Comparison of ENCODE assay signal across 12 mouse cellular contexts in genomic region chr2:14535246-14535671, GRCm38 (mm10).
A peak's percentile ranks its signal among the peaks of the same experiment; 100 is the strongest.
DNase-seq lines count a peak whose midpoint lies in the region; ATAC-seq lines count a peak whose summit lies in the region.
"Had no signal": no experiment of that assay in that cellular context is flagged by ENCODE, and none has a peak within 500 bp of the region (broad histone marks: within the 10 kb centered on the region; RNA-seq: fewer than 3 reads in every experiment).

No protein-coding gene starts in this region.

- no peaks in the 10 kb centered on the region for H3K4me1 ChIP-seq in embryonic facial prominence, embryonic 11.5 days (ENCODE audit: control insufficient read depth, insufficient read depth, low read length)
- no peaks in the 10 kb centered on the region for H3K4me1 ChIP-seq in embryonic facial prominence, embryonic 10.5 days
- H3K4me1 ChIP-seq in forebrain, embryonic 16.5 days (replicated peaks; ENCODE audit: control insufficient read depth, insufficient read depth, low read length) = peaks cover 9% of the 10 kb centered on the region
- H3K4me1 ChIP-seq: limb, embryonic 12.5 days had no signal

- ATAC-seq in embryonic facial prominence, embryonic 11.5 days (replicated peaks; ENCODE audit: insufficient number of reproducible peaks, low FRiP score, low TSS enrichment, low read depth) = no peak
- peak; percentile 97 for ATAC-seq in forebrain, embryonic 16.5 days
- ATAC-seq: Patski had no signal

- no peaks in the 10 kb centered on the region for H3K9me3 ChIP-seq in embryonic facial prominence, embryonic 11.5 days (replicated peaks; ENCODE audit: control insufficient read depth, low read length)
- H3K9me3 ChIP-seq in embryonic facial prominence, embryonic 10.5 days = no peaks in the 10 kb centered on the region
- H3K9me3 ChIP-seq in forebrain, embryonic 16.5 days (ENCODE audit: control insufficient read depth, low read length) = no peaks in the 10 kb centered on the region
- H3K9me3 ChIP-seq: limb, embryonic 12.5 days had no signal

- H3K36me3 ChIP-seq in embryonic facial prominence, embryonic 11.5 days (replicated peaks; ENCODE audit: control insufficient read depth, insufficient read depth, low read depth, low read length) = no peaks in the 10 kb centered on the region
- H3K36me3 ChIP-seq in embryonic facial prominence, embryonic 10.5 days (replicated peaks) = no peaks in the 10 kb centered on the region
- no peaks in the 10 kb centered on the region for H3K36me3 ChIP-seq in forebrain, embryonic 16.5 days (ENCODE audit: control insufficient read depth, insufficient read depth)
- H3K36me3 ChIP-seq: limb, embryonic 12.5 days had no signal

- DNase-seq in embryonic facial prominence, embryonic 11.5 days (ENCODE audit: low spot score) = peak; percentile 19
- DNase-seq in embryonic facial prominence, embryonic 10.5 days (ENCODE audit: low spot score) = no peak
- peak; percentile 64 for DNase-seq in brain, adult 2 months (ENCODE audit: low read depth, low spot score)
- peak; percentile 11 for DNase-seq in mesoderm, embryonic 11.5 days (ENCODE audit: low read depth, low spot score)
- no peak for DNase-seq in T-cell, adult 2 months (ENCODE audit: low spot score)
- DNase-seq in spleen, adult 18-20 months = no peak
- DNase-seq in heart, adult 9 months (ENCODE audit: low spot score in 2 of 2) = no peak
- DNase-seq: heart, adult 2 months; kidney, adult 18-20 months had no signal

- H3K27ac ChIP-seq in embryonic facial prominence, embryonic 11.5 days (replicated peaks; ENCODE audit: low read depth, low read length) = no peak overlapping the region
- no peak overlapping the region for H3K27ac ChIP-seq in embryonic facial prominence, embryonic 10.5 days (replicated peaks)
- H3K27ac ChIP-seq in forebrain, embryonic 16.5 days (ENCODE audit: low read length) = peak overlapping the region; percentile 81
- H3K27ac ChIP-seq: heart, adult 2 months; limb, embryonic 12.5 days had no signal

- no peaks in the 10 kb centered on the region for H3K27me3 ChIP-seq in embryonic facial prominence, embryonic 11.5 days (ENCODE audit: control insufficient read depth, insufficient read depth, low read length)
- no peaks in the 10 kb centered on the region for H3K27me3 ChIP-seq in embryonic facial prominence, embryonic 10.5 days (replicated peaks; ENCODE audit: low read depth, poor library complexity, severe bottlenecking)
- H3K27me3 ChIP-seq in forebrain, embryonic 16.5 days (replicated peaks; ENCODE audit: control insufficient read depth, insufficient read depth, low read length) = no peaks in the 10 kb centered on the region
- H3K27me3 ChIP-seq: limb, embryonic 12.5 days had no signal

- H3K4me2 ChIP-seq in embryonic facial prominence, embryonic 11.5 days (ENCODE audit: low read depth, low read length) = no peak overlapping the region
- peak overlapping the region; percentile 17; the same call in 1 of the 2 replicates for H3K4me2 ChIP-seq in forebrain, embryonic 16.5 days (ENCODE audit: low read length)
- H3K4me2 ChIP-seq: limb, embryonic 12.5 days had no signal

- 66% methylated on average over 3 of the region's 3 CpGs for WGBS in embryonic facial prominence, embryonic 11.5 days
- WGBS in embryonic facial prominence, embryonic 10.5 days = 75% methylated on average over 3 of the region's 3 CpGs
- 9% methylated on average over 3 of the region's 3 CpGs for WGBS in forebrain, embryonic 16.5 days

- no peak overlapping the region for H3K4me3 ChIP-seq in embryonic facial prominence, embryonic 11.5 days (ENCODE audit: low read depth, low read length)
- H3K4me3 ChIP-seq in embryonic facial prominence, embryonic 10.5 days = no peak overlapping the region
- no peak overlapping the region for H3K4me3 ChIP-seq in forebrain, embryonic 16.5 days (replicated peaks; ENCODE audit: low read length)
- H3K4me3 ChIP-seq: heart, adult 2 months; limb, embryonic 12.5 days had no signal

- H3K9ac ChIP-seq in embryonic facial prominence, embryonic 11.5 days (replicated peaks; ENCODE audit: low read length) = no peak overlapping the region
- no peak overlapping the region for H3K9ac ChIP-seq in forebrain, embryonic 16.5 days (replicated peaks; ENCODE audit: low read depth, low read length)
- H3K9ac ChIP-seq: limb, embryonic 12.5 days had no signal

Comparison
In these comparisons a context has a peak if more than half of its experiments do, and no peak if none do; other contexts are left out.
1. DNase-seq: peak in embryonic facial prominence, embryonic 11.5 days (single experiment), brain, adult 2 months (single experiment) and mesoderm, embryonic 11.5 days (single experiment); none in embryonic facial prominence, embryonic 10.5 days (single experiment), T-cell, adult 2 months (single experiment), spleen, adult 18-20 months (0 of 2) and heart, adult 9 months (0 of 2).